Mouse (Mus musculus) bone marrow, adult 2 months (tissue): ENCODE measurements around the gene Saal1.

ENCODE experiments used
- CTCF ChIP-seq: fragments of 200-500 bp; IDR thresholded peaks from 2 replicates; pipeline ENCODE4 v1.5.1; 2011; ENCODE audit warnings: low read length, control low read depth; ENCODE audit not compliant: control insufficient read depth, insufficient read depth
- POLR2A ChIP-seq: fragments of 200-500 bp; IDR thresholded peaks from 2 replicates; pipeline ENCODE4 v1.6.1; 2011; ENCODE audit warnings: low read depth, mild to moderate bottlenecking, control low read depth, low read length, borderline replicate concordance; ENCODE audit not compliant: control insufficient read depth

GRCm38 (mm10) chr7:46639692-46640031 lies 70.8 kb downstream of the Saal1 start, which contains the start of gene Sergef:
- no peak for TF ChIP-seq CTCF
- peak; percentile 82; the same call in 1 of the 2 replicates for TF ChIP-seq POLR2A
